In the genomic region with DNA sequence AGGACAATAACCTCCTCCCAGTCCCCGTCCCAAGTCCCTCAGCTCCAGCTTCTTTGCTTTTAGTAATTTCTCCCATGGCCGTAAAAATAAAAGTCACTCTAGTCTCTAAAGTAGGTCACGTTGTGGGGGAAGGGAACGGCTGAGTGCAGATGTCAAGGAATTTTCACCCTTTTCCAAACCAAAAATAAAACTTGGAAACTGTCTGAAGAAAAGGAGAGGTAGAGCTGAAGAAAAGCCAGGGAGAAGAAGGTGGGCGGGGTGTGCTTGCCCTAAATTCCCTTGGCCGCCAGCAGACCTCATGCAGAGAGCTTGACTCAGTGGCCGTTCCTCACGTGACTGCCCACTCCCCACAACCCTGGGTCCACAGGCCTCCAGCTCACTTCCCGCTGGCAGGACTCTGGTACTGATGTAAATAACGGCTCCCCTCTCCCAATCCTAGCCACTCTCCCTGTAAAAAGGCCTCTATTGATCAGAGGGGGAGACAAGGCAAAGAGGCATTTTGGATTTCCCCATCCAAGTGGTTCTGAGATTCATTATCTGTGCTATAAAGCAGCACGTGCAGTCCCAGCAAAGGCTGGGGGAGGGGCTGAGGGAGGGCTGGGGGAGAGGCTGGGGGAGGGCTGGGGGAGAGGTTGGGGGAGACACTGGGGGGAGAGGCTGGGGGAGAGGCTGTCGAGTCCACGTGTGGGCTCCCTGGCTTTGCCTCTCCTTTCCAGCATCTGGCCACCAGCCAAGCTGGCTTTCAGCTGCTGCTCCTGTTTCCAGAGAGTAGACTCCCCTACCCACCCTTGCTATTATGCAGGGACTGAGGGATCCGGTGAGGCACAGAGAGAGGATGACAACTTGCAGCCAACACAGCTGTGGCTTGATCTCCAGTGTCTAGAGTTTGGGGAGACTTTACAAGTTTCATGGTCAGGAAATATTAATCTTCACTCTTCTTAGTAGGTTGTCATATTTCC, we compare ENCODE assay signal across 8 mouse cellular contexts. TPM values are rescaled to one million over a fixed set of nuclear protein-coding genes. Genes with fewer than 3 reads are reported as not detected.
DNase-seq lines count a peak whose midpoint lies in the region; ATAC-seq and TF ChIP-seq lines count a peak whose summit lies in the region.

No protein-coding gene starts in this region.

- peaks cover 38% of the 10 kb centered on the region for H3K4me1 ChIP-seq in E14TG2a.4 (replicated peaks; ENCODE audit: low read depth, low read length)
- H3K4me1 ChIP-seq in forebrain, embryonic 15.5 days: peaks cover 59% of the 10 kb centered on the region
- H3K4me1 ChIP-seq in hindbrain, embryonic 15.5 days (replicated peaks): peaks cover 46% of the 10 kb centered on the region
- H3K4me1 ChIP-seq in limb, embryonic 13.5 days: peaks cover 78% of the 10 kb centered on the region

- 0 out of 2 replicates have a peak overlapping the region, but pooled peaks have one; percentile 5 for H3K4me3 ChIP-seq in E14TG2a.4 (replicated peaks; ENCODE audit: low read length)
- H3K4me3 ChIP-seq in forebrain, embryonic 15.5 days: no peak overlapping the region
- H3K4me3 ChIP-seq in hindbrain, embryonic 15.5 days: no peak overlapping the region
- no peak overlapping the region for H3K4me3 ChIP-seq in limb, embryonic 13.5 days

- no peaks in the 10 kb centered on the region for H3K9me3 ChIP-seq in E14TG2a.4 (ENCODE audit: low read length)
- H3K9me3 ChIP-seq in forebrain, embryonic 15.5 days: no peaks in the 10 kb centered on the region
- H3K9me3 ChIP-seq in hindbrain, embryonic 15.5 days: no peaks in the 10 kb centered on the region
- H3K9me3 ChIP-seq in limb, embryonic 13.5 days: no peaks in the 10 kb centered on the region

- DNase-seq in cerebellum, adult 9-11 months: peak; percentile 47
- DNase-seq in cerebellum, adult 8-10 months: no peak
- peak; percentile 58 for DNase-seq in ovary, postnatal 36 days (ENCODE audit: low spot score)
- DNase-seq in spleen, adult 18-20 months: no peak

- peak overlapping the region; percentile 75 for H3K27ac ChIP-seq in forebrain, embryonic 15.5 days (replicated peaks)
- peak overlapping the region; percentile 65 for H3K27ac ChIP-seq in hindbrain, embryonic 15.5 days (replicated peaks)
- peak overlapping the region; percentile 91 for H3K27ac ChIP-seq in limb, embryonic 13.5 days

- peak; percentile 80 for ATAC-seq in forebrain, embryonic 15.5 days (replicated peaks)
- ATAC-seq in hindbrain, embryonic 15.5 days (ENCODE audit: low FRiP score, low read depth): peak; percentile 60
- peak; percentile 77 for ATAC-seq in limb, embryonic 13.5 days (ENCODE audit: low FRiP score, low read depth)

- H3K36me3 ChIP-seq in E14TG2a.4 (ENCODE audit: insufficient read depth, low read length): no peaks in the 10 kb centered on the region
- no peaks in the 10 kb centered on the region for H3K36me3 ChIP-seq in forebrain, embryonic 15.5 days
- no peaks in the 10 kb centered on the region for H3K36me3 ChIP-seq in hindbrain, embryonic 15.5 days
- peaks cover 8% of the 10 kb centered on the region for H3K36me3 ChIP-seq in limb, embryonic 13.5 days

- H3K9ac ChIP-seq in forebrain, embryonic 15.5 days (replicated peaks): peak overlapping the region; percentile 16; the same call in 1 of the 2 replicates
- H3K9ac ChIP-seq in hindbrain, embryonic 15.5 days: no peak overlapping the region
- no peak overlapping the region for H3K9ac ChIP-seq in limb, embryonic 13.5 days

- 15% methylated on average over 14 of the region's 14 CpGs for WGBS in forebrain, embryonic 15.5 days
- WGBS in hindbrain, embryonic 15.5 days: 24% methylated on average over 14 of the region's 14 CpGs
- 8% methylated on average over 14 of the region's 14 CpGs for WGBS in limb, embryonic 13.5 days

- no peak for TF ChIP-seq CTCF in E14TG2a.4 (conservative IDR thresholded peaks at IDR 0.05; ENCODE audit: low read length)

- H3K4me2 ChIP-seq in forebrain, embryonic 15.5 days (replicated peaks): no peak overlapping the region
- 0 out of 2 replicates have a peak overlapping the region, but pooled peaks have one; percentile 16 for H3K4me2 ChIP-seq in hindbrain, embryonic 15.5 days
- H3K4me2 ChIP-seq in limb, embryonic 13.5 days (replicated peaks): peak overlapping the region; percentile 49

- peaks cover 68% of the 10 kb centered on the region for H3K27me3 ChIP-seq in E14TG2a.4 (ENCODE audit: insufficient read depth, low read length)
- H3K27me3 ChIP-seq in forebrain, embryonic 15.5 days: no peaks in the 10 kb centered on the region
- H3K27me3 ChIP-seq in hindbrain, embryonic 15.5 days: no peaks in the 10 kb centered on the region
- H3K27me3 ChIP-seq in limb, embryonic 13.5 days: no peaks in the 10 kb centered on the region

RNA-seq across cellular contexts. Expression of gene Ier5, which starts 7.3 kb away (rescaled TPM):
- 19.8 and 21.5 TPM in 2 replicates for polyA plus RNA-seq in forebrain, embryonic 15.5 days (2015; fragmentation: Nextera tagmentation; extraction: Ambion mirVana)
- polyA plus RNA-seq in hindbrain, embryonic 15.5 days (2015; fragmentation: Nextera tagmentation; extraction: Ambion mirVana): 7.8 and 9.7 TPM in 2 replicates
- polyA plus RNA-seq in limb, embryonic 13.5 days (2015; fragmentation: Nextera tagmentation; extraction: Ambion mirVana): 5.8 and 6.0 TPM in 2 replicates

RNA-seq across cellular contexts. Expression of gene Mr1, which starts 54.5 kb away (rescaled TPM):
- 0.59 and 0.83 TPM in 2 replicates for polyA plus RNA-seq in forebrain, embryonic 15.5 days (2015; fragmentation: Nextera tagmentation; extraction: Ambion mirVana)
- polyA plus RNA-seq in hindbrain, embryonic 15.5 days (2015; fragmentation: Nextera tagmentation; extraction: Ambion mirVana): 1.7 and 1.9 TPM in 2 replicates
- polyA plus RNA-seq in limb, embryonic 13.5 days (2015; fragmentation: Nextera tagmentation; extraction: Ambion mirVana): 7.6 and 7.7 TPM in 2 replicates

Comparison
In these comparisons a context has a peak if more than half of its experiments do, and no peak if none do; other contexts are left out.
1. DNase-seq: peak in cerebellum, adult 9-11 months (single experiment) and ovary, postnatal 36 days (single experiment); none in cerebellum, adult 8-10 months (single experiment) and spleen, adult 18-20 months (0 of 2).
2. Peak in every context shown above with its lines, with median percentiles within 50 percentile points of each other: ATAC-seq and H3K27ac ChIP-seq.